Mouse (Mus musculus) kidney, postnatal 25 days (tissue): ENCODE results near the gene Six3.

Experiments used
- DNase-seq, 2 experiments: peaks; one replicate each; pipeline ENCODE4 v3.0.0; 2021; ENCODE audit warnings: mixed read lengths in 2 of 2

The Six3 gene

DNA sequence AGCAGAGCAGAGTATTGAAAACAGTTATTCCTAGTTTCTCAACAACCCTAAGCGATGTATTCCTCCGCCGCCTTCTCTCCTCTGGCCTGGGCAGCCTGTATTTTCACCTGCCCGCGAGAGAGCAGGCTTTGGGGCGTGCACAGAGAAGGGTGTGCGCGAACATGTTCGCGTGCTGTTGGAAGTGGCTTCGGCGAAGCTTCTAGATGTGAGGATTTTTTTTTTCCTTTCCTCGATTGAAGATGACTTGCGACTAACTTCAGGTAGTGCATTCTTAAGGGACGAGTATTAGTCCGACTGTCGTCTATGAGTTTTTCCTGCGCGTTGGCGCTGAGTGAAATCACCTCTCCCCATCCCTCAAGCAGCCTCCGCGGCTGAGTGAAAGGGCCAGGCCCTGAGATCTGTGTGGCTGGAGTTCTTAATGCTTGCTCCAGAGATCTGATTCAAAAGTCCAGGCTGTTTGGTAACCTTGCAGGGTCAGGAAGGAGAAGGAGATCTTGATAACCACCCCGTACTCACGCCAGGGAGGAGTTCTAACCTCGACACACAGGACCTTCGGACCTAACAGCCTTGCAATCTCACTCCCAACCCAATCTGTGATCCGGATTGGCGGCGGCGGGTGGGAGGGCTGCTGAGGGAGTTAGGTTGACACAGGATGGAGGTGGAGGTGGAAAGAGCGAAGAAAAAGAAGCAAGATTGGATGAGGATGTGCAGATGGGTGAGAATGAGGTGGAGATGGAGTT lies 712 bp upstream of the Six3 start:
- peak in 1 of 2 experiments; percentile 24 for DNase-seq

DNA sequence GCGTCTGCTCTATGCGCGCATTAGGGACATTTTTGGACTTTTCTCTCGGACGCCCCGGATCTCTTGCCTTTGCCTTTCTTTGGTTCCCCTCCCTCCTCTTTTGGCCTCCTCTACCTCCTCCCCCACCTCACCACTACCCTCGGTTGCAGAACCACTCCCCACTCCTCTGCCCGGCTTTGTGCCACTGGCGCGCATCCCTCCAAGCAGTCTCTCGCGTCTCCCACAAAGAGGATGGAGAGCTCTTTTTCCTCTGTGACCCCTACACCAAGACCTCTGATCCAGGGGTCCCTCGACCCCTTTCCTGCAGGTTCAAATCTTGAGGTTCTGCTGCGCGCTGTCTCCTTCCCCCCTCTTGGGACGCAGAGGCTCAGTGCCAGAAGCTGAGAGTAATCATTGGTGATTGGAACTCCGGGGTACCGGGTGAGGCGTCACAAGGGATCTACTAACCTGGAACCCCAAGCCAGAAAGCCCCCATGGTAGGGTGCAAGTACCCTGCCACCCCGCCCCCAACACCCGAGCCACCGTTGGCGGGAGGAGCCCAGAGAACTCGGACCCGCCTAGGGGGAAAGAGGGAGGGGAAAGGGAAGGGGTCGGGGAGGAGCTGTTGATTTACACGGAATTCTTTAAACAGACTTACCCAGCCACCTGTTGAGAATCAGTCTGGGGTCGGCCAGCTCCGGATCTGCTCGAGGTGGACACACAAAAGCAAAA lies 758 bp downstream of the Six3 start:
- DNase-seq: no peak

DNA sequence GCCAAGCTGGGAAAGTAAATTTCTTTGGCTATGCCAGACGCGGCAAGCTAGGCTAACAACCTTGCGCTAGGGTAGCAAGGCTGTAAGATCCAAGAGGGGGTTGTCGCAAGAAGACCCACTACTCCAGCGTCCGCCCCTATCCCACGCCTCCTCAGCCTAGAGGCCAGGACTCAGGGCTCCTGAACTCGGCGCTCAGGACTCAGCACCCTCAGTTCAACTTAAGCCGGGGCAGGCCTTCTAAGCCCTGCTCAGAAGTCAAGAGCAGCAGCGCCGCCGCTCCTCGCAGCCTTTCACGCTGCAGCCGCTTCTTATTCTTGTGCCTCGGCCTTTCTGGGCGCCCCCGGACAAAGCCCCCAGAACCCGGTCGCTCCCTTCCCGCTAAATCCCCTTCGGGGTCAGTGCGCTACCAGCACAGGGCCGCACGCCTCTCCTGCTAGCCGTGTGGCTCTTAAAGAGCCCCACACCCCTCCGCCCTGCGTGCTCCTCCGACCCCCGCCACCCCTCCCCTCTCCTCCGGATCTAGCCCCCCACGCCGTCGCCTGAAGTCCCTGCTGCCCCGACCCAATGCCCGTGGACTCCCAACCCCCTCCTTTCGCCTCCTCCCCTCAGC lies 1.4 kb downstream of the Six3 start:
- no peak for DNase-seq

DNA sequence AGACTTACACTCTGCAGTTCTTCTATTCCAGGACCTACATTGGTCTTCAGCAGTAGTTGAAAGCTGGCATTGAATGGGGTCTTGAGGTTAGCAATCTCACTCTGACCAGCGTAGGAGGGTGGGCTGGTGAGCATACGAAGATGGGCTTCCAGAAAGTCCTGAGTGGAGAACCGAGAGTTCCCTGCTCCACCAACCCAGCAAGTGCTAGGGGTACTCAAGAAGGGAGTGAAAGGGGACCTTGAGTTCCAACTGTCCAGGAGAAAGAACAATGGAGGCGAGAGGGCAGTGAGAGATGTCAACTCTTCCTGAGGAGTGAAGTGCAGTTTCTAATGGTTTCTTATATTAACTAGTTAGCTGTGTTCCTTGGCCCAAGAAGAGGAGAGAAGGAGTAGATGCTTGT lies 2.2 kb downstream of the Six3 start:
- no peak for DNase-seq

DNA sequence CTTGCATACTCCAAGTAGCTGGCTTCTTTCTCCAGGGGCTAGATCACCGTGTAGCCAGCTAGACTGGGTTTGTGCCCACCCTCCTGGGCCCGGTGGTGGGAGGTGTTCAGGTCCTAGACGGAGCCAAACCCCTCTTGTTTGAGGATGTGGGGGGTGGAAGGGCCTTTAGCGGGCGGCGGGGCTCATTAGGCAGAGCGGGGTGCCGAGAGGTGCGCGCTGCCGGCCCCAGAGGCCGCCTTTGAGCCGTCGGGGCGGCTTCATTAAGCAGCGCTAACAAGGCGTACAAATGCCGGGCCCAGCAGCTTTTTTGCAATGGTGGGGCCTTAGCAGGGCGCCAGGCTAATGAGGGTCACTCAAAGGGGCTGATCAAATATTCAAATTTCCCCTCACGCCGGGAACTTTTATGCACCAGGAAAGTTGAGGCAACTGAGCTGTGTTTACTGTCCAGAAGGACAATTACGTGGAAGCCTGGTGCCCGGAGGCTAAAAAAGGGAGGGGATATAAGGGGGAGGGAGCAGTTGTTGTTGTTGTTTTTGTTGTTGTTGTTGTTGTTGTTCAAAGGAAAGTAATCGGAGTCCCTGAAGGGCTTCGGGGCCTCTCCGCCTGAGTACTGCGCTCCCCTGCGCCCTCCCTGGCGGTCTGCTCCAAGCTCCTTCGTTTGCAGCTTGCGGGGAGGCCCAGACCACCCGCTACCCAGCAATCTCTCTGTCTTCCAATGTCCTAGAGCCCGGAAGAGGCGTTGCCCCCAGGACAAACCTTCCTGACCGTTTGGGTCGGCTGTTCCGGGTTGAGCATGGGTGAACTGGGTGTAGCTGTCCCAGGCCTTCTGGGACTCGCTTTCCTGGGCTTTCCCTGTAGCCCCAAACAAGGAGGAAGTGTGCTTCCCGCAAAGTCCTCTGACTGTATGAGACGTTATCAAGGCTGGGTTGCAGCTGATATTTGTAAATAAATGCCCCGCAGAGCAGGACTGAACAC lies 3.4 kb downstream of the Six3 start:
- DNase-seq: peak in 1 of 2 experiments; percentile 18

DNA sequence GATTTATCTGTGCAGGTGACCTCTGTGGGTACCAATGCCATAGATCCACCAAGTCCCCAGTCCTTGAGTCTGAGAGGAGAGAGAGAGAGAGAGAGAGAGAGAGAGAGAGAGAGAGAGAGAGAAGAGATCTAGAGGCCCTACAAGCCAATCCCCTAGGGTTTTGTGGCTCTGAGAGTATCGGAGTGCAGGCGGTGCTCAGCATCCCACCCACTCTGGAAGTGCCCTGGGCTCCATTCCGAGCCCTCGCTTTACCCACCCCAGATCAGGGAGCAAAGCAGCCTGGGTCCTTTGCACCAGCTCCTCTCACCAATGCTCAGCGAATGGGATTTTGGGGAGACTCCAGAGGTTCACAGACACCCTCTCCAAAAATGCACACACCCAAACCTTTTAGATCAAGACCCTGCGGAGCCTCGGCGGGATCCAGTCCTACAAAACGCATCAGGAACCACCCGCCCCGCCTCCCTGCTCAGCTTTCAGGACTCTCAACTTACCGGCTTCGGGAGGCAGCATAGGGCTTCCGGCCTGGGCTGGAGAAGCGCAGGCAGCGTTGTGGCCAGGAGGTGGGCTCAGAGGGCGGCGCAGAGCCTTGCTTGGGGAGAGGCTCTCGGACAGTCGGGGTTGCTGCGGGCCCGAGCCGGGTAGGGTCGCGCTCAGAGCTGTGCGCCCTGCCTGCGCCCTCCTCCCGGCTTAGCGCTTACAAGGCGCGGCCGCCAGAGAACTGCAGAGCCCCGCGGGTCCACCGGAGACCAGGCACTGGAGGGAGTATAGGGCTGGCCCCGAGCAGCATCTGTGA lies 4.4 kb downstream of the Six3 start:
- DNase-seq: peak in 1 of 2 experiments; percentile 41

DNA sequence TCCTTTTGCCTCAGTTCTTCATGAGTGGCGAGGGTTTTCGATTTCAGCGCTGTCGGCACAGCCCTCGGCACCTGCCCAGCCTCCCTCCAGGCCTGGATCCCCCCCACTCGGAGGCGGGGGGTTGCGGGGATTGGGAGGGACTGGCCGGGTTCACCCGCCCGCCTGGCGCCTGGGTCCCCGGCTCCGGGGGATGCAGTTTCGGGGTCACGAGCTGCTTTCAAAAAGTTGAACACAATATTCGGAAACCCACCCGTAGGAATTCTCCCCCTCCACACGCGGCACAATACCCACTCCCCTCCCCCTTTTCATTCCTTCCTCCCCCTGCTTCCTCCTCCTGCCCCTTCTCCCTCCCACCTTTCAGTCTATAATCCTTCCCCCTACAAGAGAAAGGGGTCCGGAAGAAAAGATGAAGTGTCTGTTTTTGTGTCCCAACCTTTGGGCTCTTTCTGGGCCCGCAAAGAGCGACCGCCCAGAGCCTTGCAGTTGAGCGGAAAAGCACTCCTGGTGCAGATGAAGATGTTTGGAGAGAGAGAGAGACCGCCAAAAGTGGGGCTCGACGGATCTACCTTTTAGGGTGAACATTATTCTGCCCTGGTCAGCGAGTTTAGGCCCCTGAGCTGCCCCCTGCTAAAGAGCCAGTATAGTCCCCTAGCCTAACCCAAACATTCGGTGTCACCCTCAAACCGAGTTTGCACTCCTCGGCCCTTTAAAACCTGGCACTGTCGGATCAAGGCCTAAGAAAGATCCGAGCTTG lies 5.1 kb downstream of the Six3 start:
- DNase-seq: peak in 1 of 2 experiments; percentile 25

DNA sequence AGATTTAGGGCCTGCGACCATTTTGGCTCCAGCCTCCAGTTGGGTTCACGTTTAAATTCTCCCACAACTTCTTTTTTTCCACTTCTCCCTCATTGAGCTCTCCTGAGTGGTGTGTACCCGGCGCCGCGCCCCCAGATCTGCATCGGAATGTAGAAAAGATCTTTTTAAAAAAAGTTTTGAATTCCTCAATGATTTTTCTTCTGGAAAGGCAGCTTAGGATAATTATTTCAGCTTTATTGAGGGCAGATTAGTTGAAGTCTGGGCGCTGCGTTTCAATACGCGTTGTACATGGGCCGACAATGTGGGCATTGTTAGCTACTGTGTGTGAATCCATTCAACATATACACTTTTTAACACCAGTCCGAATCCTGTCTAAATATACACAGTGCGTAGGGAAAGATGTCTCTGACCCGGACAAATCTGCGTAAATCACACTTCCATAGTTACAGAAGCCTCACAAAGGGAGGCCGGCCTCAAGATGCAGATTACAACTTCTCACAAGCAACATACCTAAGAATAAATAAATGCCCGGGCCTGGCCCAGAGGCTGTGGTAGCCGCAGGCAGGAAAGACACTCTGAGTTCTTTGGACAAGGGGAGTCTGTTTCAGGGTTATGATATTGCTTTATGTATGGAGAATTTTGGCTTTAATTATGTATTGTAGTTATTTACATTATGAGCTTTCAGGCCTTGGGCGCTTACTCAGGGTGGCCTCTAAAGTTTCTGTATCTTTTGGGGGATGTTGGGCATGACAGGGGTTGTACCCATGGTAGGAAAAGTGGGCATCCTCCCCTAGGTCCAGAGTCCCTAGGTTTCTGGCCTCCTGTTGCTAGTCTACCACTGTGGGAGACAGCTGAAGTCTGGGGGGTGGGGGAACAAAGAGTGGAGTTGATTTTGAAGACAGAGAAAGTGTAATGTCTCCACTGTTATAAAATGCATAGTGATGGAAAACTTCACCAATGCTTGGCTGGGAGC lies 6.0 kb downstream of the Six3 start:
- peak in 1 of 2 experiments; percentile 22 for DNase-seq

DNA sequence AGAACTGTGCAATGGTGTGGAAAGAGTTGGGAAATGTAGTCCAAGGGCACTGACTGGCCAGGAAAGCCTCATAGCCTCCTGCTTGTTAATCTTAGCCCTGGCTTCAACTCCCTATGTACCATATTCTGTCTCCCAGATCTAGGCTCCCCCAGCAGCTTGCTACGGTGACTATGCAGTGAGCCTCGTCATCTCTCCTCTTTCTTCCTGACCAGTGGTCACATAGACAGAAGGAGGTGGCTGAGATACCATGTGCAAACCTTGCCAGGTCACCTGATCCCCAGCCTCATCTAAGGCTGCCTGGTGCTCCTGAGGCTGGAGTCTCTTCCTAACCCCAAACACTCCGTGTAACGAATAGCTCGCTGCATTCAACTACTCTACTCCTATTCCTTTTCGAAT lies 6.7 kb downstream of the Six3 start:
- DNase-seq: no peak

DNA sequence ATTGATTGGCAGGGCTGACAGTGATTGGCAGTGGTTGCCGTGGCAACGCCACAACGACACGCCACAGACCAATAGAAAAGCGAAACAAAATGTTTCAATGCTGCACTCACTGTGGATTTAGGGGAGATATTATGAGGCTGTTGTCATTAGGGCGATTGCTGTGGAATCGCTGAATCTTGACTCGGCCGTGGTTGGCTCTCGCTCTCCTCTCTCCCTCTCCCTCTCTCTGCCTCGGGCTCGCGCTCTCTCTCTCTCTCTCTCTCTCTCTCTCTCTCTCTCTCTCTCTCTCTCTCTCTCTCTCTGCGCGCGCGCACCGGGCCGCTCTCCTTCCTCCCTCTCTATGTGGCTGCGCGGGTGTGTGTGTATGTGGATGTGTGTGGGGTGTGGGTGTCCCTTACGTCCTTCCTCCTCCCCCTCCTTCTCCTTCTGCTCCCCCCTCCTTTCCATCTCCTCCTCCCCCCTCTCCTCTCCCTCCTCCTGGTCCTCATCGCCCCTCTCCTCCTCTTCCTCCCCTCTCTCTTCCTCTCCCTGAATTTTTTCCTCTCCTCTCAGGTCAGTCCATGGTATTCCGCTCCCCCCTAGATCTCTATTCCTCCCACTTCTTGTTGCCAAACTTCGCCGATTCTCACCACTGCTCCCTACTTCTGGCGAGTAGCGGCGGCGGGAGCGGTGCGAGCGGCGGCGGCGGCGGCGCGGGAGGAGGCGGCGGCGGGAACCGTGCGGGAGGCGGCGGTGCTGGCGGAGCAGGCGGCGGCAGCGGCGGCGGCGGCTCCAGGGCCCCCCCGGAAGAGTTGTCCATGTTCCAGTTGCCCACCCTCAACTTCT lies 7.5 kb downstream of the Six3 start:
- DNase-seq: no peak

DNA sequence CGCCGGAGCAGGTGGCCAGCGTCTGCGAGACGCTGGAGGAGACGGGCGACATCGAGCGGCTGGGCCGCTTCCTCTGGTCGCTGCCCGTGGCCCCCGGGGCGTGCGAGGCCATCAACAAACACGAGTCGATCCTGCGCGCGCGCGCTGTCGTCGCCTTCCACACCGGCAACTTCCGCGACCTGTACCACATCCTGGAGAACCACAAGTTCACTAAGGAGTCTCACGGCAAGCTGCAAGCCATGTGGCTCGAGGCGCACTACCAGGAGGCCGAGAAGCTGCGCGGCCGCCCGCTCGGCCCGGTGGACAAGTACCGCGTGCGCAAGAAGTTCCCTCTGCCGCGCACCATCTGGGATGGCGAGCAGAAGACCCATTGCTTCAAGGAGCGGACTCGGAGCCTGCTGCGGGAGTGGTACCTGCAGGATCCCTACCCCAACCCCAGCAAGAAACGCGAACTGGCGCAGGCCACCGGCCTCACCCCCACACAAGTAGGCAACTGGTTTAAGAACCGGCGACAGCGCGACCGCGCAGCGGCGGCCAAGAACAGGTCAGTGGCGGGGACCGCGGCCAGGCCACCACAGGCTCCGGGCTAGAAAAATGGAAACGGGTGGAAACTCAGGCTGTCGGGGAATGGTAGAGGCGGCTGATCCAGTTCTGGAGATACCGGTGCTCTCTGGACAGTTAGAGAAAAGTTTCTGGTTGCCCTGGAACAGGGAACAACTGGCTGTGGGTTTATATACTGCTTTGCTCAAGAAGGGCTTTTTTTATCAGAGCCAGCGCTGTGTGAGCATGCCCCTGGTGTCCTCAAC lies 8.3 kb downstream of the Six3 start:
- no peak for DNase-seq

DNA sequence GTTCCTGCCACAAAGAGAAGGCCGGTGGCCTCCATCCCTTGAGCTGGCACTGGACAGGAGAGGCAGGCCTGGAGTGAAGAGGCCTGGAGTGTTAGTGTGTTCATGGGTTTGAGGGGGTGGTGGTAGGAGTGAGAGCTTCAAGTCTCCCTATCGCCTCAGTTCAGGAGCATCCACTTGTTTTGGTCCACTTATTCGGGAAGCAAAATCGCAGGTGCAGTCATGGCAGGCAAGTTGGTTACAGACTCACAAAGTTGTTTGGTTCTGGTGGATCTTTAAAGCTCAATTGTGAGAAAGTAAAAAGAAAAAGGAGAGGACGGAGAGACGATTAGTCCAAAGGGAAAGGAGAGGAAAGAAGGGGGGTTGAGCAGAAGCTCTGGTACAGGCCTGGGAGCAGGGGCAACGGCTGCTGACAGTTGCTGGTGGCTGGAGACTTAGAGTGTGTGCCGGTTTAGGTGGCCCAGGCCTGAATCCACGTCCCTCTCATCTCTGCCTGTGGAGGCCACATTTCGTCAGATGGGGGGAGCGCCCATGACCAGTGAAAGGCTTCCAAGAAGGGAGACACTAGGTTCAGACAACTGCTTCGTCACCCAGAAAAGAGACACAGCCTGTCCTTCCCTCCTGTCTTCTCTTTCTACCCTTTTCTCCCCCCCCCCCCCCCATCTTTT lies 9.2 kb downstream of the Six3 start:
- peak in 1 of 2 experiments; percentile 9 for DNase-seq

DNA sequence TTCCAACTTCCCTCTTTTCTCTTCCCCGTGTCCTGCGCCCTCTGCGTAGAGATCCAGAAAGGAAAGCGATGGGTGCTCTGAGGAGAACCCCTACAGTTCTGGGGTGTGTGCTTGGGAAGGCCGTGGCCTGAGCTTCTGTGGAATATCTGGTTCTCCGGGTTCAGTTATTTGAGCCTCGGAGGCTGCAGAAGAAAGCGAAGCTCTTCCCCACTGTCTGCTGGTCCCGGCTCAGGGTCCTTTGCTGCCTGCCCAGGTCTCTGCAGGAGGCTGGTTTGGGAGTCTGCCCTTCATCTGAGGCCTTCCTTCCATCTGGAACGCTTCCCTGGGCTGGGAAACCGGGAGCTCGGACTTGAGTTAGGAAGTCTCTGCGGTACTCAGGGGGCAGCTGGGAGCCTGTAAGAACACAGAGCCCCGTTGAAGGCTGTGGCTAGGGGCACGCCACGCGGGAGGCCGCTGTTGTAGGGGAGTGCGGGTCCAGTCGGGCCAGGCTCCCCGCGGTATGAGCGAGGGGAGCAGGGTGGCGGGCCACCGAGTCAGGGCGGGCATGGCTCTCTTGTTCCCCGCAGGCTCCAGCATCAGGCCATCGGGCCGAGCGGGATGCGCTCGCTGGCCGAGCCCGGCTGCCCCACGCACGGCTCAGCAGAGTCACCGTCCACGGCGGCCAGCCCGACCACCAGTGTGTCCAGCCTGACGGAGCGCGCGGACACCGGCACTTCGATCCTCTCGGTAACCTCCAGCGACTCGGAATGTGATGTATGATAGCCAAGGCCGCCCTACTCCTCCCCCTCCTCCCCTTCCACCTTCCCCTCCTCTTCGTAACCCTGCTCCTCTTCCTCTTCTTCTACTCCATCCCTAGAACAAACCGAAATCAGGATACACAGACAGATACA lies 10.0 kb downstream of the Six3 start:
- peak in 1 of 2 experiments; percentile 29 for DNase-seq

DNA sequence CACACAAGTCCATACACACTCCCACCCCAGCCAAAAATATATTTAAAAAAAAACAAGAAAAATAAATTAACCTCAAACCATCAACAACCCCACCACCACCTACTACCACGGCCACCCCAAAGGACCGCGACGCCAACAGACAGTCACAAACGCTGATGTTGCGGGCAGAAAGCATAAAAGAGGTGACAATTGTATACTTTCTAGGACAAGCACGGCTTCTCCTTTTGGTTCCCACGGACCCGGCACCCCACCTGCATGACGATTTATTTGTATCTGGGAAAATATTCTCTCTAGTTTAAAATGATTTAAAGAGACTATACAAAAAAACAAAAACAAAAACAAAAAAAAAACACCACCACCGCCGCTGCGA lies 10.6 kb downstream of the Six3 start:
- peak in 1 of 2 experiments; percentile 6 for DNase-seq

DNA sequence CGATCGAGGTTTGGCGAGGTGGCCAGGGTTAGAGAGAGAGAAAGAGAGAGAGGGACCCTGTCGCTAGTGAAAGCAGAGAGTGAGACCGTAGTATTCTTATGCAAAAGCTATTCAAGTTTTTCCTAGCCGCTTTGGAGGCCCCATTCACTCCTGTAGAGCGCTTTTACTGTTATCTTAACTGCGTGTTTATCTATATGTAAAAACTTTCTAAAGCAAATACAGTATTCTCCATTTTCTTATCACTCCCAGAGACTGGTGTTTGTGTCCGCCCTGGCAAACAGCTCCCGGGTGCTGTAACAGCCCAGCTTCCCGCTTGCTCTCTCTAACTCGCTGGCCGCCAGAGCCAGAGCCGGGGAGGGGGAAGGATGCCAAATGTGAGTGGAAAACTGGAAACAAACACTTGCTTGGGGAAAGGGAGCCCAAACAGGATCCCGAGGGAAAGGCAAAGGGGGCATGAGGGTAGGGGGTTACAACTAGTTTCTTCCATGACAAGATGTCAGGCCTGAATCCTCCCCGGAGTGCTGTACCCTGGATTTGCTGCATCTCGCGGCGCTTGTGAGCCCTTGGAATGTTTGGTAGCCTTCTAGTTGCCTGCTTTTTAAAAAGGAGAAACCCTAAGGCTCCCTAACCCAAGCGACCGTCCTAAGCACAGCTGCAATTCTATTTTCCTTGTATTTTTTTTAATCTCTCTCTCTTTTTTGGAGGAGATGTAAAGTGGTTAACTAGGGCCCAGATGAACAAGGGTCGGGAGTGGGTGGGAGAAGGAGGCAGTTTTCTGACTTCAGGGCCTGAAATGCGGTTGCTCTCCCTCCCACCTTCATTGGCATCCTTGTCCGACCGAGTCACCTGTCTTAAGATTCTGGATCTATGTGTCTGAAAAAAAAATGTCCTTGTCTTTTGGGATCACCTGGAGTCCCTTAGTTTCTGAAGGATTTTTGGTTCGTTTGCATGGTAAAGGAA lies 11.9 kb downstream of the Six3 start:
- peak in 1 of 2 experiments; percentile 32 for DNase-seq
